Mouse (Mus musculus) heart, postnatal 0 days (tissue): ENCODE data around the gene Tinagl1. TPM values are rescaled to one million over a fixed set of nuclear protein-coding genes. Genes with fewer than 3 reads are reported as not detected.

Source experiments
- ATAC-seq: fragments of 200-750 bp; cut with Nextera tagmentation; 2 replicates; pipeline ENCODE4 v1.8.0; 2017; ENCODE audit warnings: low read depth, moderate number of reproducible peaks, moderate library complexity; ENCODE audit not compliant: insufficient read depth
- DNase-seq: peaks from one replicate; pipeline ENCODE4 v3.0.0-alpha.2; 2016; ENCODE audit warnings: low spot score
- H3K27ac ChIP-seq: fragments of 300-500 bp; sonication (generic); 2 replicates; pipeline ENCODE4 v1.5.1; 2014; ENCODE audit warnings: low read depth, mild to moderate bottlenecking
- H3K27me3 ChIP-seq: fragments of 300-500 bp; sonication (generic); 2 replicates; pipeline ENCODE4 v1.6.1; 2014; ENCODE audit warnings: low read length, mixed read lengths; ENCODE audit not compliant: control insufficient read depth, insufficient read depth
- H3K36me3 ChIP-seq: fragments of 300-500 bp; sonication (generic); replicated peaks from 2 replicates; pipeline ENCODE4 v1.6.1; 2014; ENCODE audit warnings: low read length, mixed read lengths; ENCODE audit not compliant: control insufficient read depth, insufficient read depth
- H3K4me1 ChIP-seq: fragments of 300-500 bp; sonication (generic); 2 replicates; pipeline ENCODE4 v1.6.1; 2014; ENCODE audit warnings: antibody characterized with exemption; ENCODE audit not compliant: control insufficient read depth, insufficient read depth
- H3K4me2 ChIP-seq: fragments of 300-500 bp; sonication (generic); 2 replicates; pipeline ENCODE4 v1.6.1; 2014; ENCODE audit warnings: low read depth, mild to moderate bottlenecking, low read length, moderate library complexity
- H3K4me3 ChIP-seq: fragments of 300-500 bp; sonication (generic); 2 replicates; pipeline ENCODE4 v1.5.1; 2014; ENCODE audit warnings: low read depth, low read length
- H3K9ac ChIP-seq: fragments of 300-500 bp; sonication (generic); replicated peaks from 2 replicates; pipeline ENCODE4 v1.6.1; 2014; ENCODE audit warnings: low read depth, low read length, mixed read lengths
- H3K9me3 ChIP-seq: fragments of 300-500 bp; sonication (generic); replicated peaks from 2 replicates; pipeline ENCODE4 v1.6.1; 2016; ENCODE audit warnings: low read length; ENCODE audit not compliant: control insufficient read depth
- CTCF ChIP-seq: IDR thresholded peaks from 2 replicates; pipeline ENCODE4 v1.5.1; 2016; ENCODE audit warnings: antibody characterized with exemption, control low read depth, low read depth
- EP300 ChIP-seq: IDR thresholded peaks from 2 replicates; pipeline ENCODE4 v1.6.1; 2016; ENCODE audit warnings: antibody characterized with exemption, low read depth
- WGBS: fragments of 180-500 bp; shearing (Covaris S2); extraction: QIAGEN DNeasy Blood & Tissue Kit; methylation state at CpG from one replicate; pipeline ENCODE4 v1.1.7; 2014; 5-methylcytosine and 5-hydroxymethylcytosine counted together
- polyA plus RNA-seq: library from polyadenylated mRNA; unstranded; fragments of >200 nt; fragmentation: Nextera tagmentation; extraction: Ambion mirVana; gene quantifications from 2 replicates; pipeline ENCODE4 v1.2.1, GENCODE M21; 2015
- total RNA-seq: library from RNA; depleted of rRNA; stranded (reverse); fragments of >200 nt; gene quantifications from 2 replicates; pipeline ENCODE4 v1.2.3, GENCODE M21; 2014; ENCODE audit warnings: low replicate concordance; rRNA removed

The Tinagl1 gene
- total and polyA plus RNA-seq, 2 experiments from 2014 or later: 61.3 to 168 TPM

DNA sequence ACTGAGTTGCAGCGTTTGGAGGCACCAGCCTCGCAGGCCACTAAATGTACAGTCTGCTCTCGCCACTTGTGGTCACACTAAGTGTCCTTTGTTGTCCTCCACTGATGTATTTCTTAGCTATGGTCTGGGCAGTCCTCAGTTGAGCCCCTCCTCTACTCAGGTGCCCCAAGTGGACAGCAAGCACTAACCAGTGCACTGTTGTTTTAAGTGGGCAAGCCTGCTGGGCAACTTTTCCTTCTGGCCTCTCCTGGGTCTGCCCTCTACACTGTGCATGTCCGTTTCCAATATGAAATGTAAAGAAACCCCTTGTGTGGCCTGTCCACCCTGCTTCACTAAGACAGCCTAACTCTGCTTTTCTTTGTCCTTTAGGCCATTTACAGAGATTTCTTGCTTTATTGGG lies 50.8 kb downstream of the Tinagl1 start:
- Histone ChIP-seq H3K9ac (no peak overlapping the region), H3K9me3 (no peaks in the 10 kb centered on the region), H3K4me1 (no peaks in the 10 kb centered on the region), H3K27me3 (no peaks in the 10 kb centered on the region), H3K4me2 (no peak overlapping the region), H3K4me3 (no peak overlapping the region), H3K36me3 (peaks cover 77% of the 10 kb centered on the region), H3K27ac (no peak overlapping the region)
- ATAC-seq: no peak
- no peak for TF ChIP-seq CTCF
- no peak for TF ChIP-seq EP300
- no peak for DNase-seq
- WGBS: 92% methylated on average over 4 of the region's 4 CpGs

DNA sequence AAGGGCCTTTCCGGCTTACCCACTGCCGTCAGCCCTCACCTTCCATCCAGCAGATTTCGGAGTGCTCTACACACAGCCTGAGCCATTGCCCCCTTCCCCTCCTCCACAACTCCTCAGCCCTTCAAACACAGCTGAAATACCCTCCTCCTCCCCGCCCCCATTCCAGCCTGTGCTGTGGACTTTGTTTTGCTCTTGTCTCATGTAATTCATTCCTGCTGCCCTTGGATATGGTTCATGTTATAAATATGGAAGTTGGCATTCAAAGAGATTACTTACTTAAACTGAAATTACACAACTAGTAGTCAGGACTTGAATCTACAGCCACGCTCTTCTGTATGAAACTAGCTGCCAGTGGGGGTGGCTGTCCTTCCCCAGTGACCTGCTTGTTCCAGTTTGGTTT lies 51.9 kb downstream of the Tinagl1 start:
- H3K4me2 ChIP-seq: no peak overlapping the region
- H3K36me3 ChIP-seq: peaks cover 72% of the 10 kb centered on the region
- WGBS: 89% methylated on average over 5 of the region's 5 CpGs
- no peaks in the 10 kb centered on the region for H3K27me3 ChIP-seq
- ATAC-seq: no peak
- H3K9me3 ChIP-seq: no peaks in the 10 kb centered on the region
- no peak overlapping the region for H3K27ac ChIP-seq
- no peaks in the 10 kb centered on the region for H3K4me1 ChIP-seq
- no peak overlapping the region for H3K4me3 ChIP-seq
- no peak for TF ChIP-seq EP300
- no peak for TF ChIP-seq CTCF
- no peak for DNase-seq
- no peak overlapping the region for H3K9ac ChIP-seq

- ATAC-seq: no peak
- no peak for DNase-seq
- Histone ChIP-seq H3K27ac (no peak overlapping the region), H3K9me3 (0 out of 2 replicates have a peak, but pooled peaks cover 4% of the 10 kb centered on the region), H3K4me3 (no peak overlapping the region), H3K9ac (no peak overlapping the region), H3K4me1 (no peaks in the 10 kb centered on the region), H3K4me2 (no peak overlapping the region), H3K27me3 (no peaks in the 10 kb centered on the region), H3K36me3 (peaks cover 57% of the 10 kb centered on the region)
- 75% methylated on average over 8 of the region's 8 CpGs for WGBS
- no peak for TF ChIP-seq EP300
- TF ChIP-seq CTCF: no peak
These were observed 53.4 kb downstream of the Tinagl1 start for GRCm38 (mm10) chr4:130121560-130121959.

DNA sequence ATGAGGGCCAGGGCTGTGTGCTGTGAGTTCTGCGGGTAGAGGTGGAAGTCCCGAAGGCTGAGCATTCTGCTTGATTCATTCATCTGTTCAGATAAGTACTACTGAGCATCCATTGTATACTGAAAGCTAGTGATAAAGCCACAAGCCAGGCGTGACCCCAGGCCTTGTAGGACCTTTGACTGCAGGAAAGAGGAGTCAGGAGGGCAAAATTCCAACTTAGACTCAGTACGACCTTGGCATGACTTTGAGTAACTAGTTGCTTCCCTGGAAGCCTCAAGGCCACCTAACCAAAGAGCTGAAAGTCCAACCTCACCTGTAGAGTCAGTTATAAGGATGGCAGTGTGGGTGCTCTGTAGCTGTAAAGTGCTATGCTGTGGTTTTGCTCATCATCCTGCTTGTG lies 54.2 kb downstream of the Tinagl1 start:
- WGBS: 38% methylated on average over 4 of the region's 4 CpGs
- Histone ChIP-seq H3K27ac (no peak overlapping the region), H3K4me3 (no peak overlapping the region), H3K4me2 (no peak overlapping the region), H3K4me1 (no peaks in the 10 kb centered on the region), H3K9ac (no peak overlapping the region), H3K27me3 (no peaks in the 10 kb centered on the region), H3K9me3 (0 out of 2 replicates have a peak, but pooled peaks cover 4% of the 10 kb centered on the region), H3K36me3 (peaks cover 49% of the 10 kb centered on the region)
- no peak for ATAC-seq
- TF ChIP-seq CTCF (no peak), EP300 (no peak)
- no peak for DNase-seq

Other genes with a start within 250 kb of the Tinagl1 start
- 0.70 TPM in 1 of 2 replicates, not detected in the other for gene Spocd1, start 245.9 kb downstream of the Tinagl1 start, total RNA-seq
- gene Spocd1, start 245.9 kb downstream of the Tinagl1 start, polyA plus RNA-seq: 0.04 and 0.05 TPM in 2 replicates
- gene Adgrb2, start 190.3 kb downstream of the Tinagl1 start, total RNA-seq: 7.3 and 10.6 TPM in 2 replicates
- 0.48 and 0.59 TPM in 2 replicates for gene Adgrb2, start 190.3 kb downstream of the Tinagl1 start, polyA plus RNA-seq
- gene Col16a1, start 127.3 kb downstream of the Tinagl1 start, total RNA-seq: 21.6 and 67.5 TPM in 2 replicates
- 9.9 and 11.6 TPM in 2 replicates for gene Col16a1, start 127.3 kb downstream of the Tinagl1 start, polyA plus RNA-seq
- 70.8 and 98.8 TPM in 2 replicates for gene Pef1, start 72.6 kb downstream of the Tinagl1 start, total RNA-seq
- gene Pef1, start 72.6 kb downstream of the Tinagl1 start, polyA plus RNA-seq: 49.2 and 50.7 TPM in 2 replicates
- gene Hcrtr1, start 35.8 kb downstream of the Tinagl1 start, total RNA-seq: not detected in 2 replicates
- gene Hcrtr1, start 35.8 kb downstream of the Tinagl1 start, polyA plus RNA-seq: not detected in 2 replicates
- not detected in 2 replicates for gene Gm853, start 47.3 kb upstream of the Tinagl1 start, total RNA-seq
- gene Gm853, start 47.3 kb upstream of the Tinagl1 start, polyA plus RNA-seq: not detected in 2 replicates
- 1.3 and 1.9 TPM in 2 replicates for gene Serinc2, start 104.1 kb upstream of the Tinagl1 start, total RNA-seq
- 1.3 TPM in 2 replicates for gene Serinc2, start 104.1 kb upstream of the Tinagl1 start, polyA plus RNA-seq
- 2,071 and 3,924 TPM in 2 replicates for gene Fabp3, start 133.5 kb upstream of the Tinagl1 start, total RNA-seq
- 10,729 and 11,746 TPM in 2 replicates for gene Fabp3, start 133.5 kb upstream of the Tinagl1 start, polyA plus RNA-seq
- not detected in 2 replicates for gene Gm10570, start 133.6 kb upstream of the Tinagl1 start, total RNA-seq
- 2.1 and 2.8 TPM in 2 replicates for gene Gm10570, start 133.6 kb upstream of the Tinagl1 start, polyA plus RNA-seq
- gene Zcchc17, start 184.8 kb upstream of the Tinagl1 start, total RNA-seq: 19.6 and 20.0 TPM in 2 replicates
- 39.6 and 46.8 TPM in 2 replicates for gene Zcchc17, start 184.8 kb upstream of the Tinagl1 start, polyA plus RNA-seq
- 36.8 and 39.2 TPM in 2 replicates for gene Snrnp40, start 185.0 kb upstream of the Tinagl1 start, total RNA-seq
- 41.2 and 41.4 TPM in 2 replicates for gene Snrnp40, start 185.0 kb upstream of the Tinagl1 start, polyA plus RNA-seq